Mouse (Mus musculus) adrenal gland, postnatal 36 days (tissue): Measurements from ENCODE around the gene Luc7l2. TPM values are rescaled to one million over a fixed set of nuclear protein-coding genes. Genes with fewer than 3 reads are reported as not detected.
"Not testable (repeated sequence)": the region's sequence is repeated elsewhere in the genome, so short reads cannot be mapped to it uniquely, and the experiment has no call there.

ENCODE experiments used
- DNase-seq, 2 experiments: peaks; one replicate each; pipeline ENCODE4 v3.0.0; 2021; ENCODE audit warnings: mixed read lengths in 1 of 2
- long read RNA-seq, 2 experiments: library from polyadenylated mRNA; stranded (forward); transcript quantifications; one replicate each; pipeline ENCODE4 v2.0.0; 2021; ENCODE audit warnings: borderline sequencing depth in 2 of 2
- total RNA-seq, 2 experiments: library from RNA; stranded (reverse); gene quantifications; 2 replicates each; pipeline ENCODE4 v1.2.3; 2021

Gene Luc7l2
- 100 to 1,000 TPM; 148 to 156 TPM for total RNA-seq
- long read RNA-seq, experiment 1, full-length matches to known transcripts = 17 of 44 reads
- long read RNA-seq, experiment 1, partial matches to known transcripts = 13 of 44 reads
- long read RNA-seq, experiment 1, other reads (novel, unspliced or antisense) = 14 of 44 reads
- long read RNA-seq, experiment 2, full-length matches to known transcripts = 3 of 12 reads
- long read RNA-seq, experiment 2, partial matches to known transcripts = 5 of 12 reads
- long read RNA-seq, experiment 2, other reads (novel, unspliced or antisense) = 4 of 12 reads

DNA sequence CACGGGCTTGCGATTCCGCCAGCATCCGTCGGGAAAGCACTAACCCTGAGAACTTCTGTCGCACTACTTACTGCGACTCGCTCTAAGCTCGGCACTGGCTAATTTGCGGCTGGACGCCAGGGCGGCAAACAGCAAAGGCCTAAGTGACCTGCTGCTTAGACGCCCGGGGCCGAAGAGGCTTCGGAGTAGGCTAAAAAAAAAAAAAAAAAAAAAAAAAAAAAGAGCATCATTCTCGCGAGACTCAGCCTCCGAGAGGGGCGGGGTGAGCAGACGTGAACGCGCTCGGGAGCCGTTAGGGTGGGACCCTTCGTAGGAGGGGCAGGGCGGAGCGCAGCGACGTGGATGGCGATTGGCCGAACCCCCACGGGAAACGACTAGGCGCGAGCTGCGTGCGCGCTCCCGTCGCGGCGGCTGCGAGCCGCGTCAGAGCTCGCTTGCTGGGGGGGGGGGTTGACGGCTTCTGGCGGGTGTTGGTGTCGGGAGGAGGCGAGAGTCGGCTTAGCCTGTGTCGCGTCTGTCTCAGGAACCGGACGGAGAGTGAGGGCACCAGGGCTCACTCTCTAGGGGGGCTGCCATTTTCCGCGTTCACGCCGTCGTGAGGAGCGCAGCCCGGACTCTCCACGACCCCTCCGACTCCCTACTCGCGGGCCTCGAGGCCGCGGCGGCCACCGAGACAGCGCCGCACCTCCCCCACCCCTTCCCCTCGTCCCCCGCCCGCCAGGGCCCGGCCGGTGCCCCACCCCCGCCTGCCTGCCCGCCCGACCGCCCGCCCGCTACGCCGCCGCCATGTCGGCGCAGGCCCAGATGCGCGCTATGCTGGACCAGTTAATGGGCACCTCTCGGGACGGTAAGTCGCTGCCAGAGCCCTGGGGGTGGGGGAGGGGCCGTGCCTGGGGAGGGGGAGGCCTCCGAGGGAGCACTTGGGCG, at the start of gene Luc7l2:
Gene Luc7l2, plus strand, starts transcription at position 273 of the 927 bp plus-strand sequence.
- peak; percentile 97 to 98 for DNase-seq

- no peak for DNase-seq
Observed at GRCm38 (mm10) chr6:38512096-38512495, 39.0 kb upstream of the Luc7l2 start.

- no peak for DNase-seq
Observed at GRCm38 (mm10) chr6:38512830-38513229, 38.3 kb upstream of the Luc7l2 start.

GRCm38 (mm10) chr6:38515201-38515600, 35.9 kb upstream of the Luc7l2 start:
- peak in 1 of 2 experiments; percentile 11 for DNase-seq

DNA sequence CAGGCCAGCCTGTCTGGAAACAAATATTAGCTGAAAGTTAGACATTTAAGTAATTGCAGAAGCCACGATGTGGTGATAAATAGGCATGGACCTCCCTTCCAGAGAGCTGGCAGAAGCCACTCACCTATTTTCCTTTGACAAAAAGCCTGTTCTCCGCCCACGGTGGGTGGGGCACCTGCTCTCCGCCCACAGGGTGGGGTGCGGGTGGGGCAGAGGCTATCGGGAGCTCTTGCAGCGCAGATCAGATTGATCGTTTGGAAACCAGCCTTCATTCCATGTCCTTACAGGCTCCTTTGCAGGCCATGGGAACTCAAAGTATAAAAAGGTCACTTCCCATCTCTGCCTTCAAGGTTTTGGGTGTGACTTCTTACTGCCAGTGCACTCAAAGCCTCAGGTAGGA, 27.3 kb upstream of the Luc7l2 start:
- DNase-seq = peak in 1 of 2 experiments; percentile 33

- DNase-seq = peak in 1 of 2 experiments; percentile 46
Observed at GRCm38 (mm10) chr6:38531211-38531820, 19.8 kb upstream of the Luc7l2 start.

DNA sequence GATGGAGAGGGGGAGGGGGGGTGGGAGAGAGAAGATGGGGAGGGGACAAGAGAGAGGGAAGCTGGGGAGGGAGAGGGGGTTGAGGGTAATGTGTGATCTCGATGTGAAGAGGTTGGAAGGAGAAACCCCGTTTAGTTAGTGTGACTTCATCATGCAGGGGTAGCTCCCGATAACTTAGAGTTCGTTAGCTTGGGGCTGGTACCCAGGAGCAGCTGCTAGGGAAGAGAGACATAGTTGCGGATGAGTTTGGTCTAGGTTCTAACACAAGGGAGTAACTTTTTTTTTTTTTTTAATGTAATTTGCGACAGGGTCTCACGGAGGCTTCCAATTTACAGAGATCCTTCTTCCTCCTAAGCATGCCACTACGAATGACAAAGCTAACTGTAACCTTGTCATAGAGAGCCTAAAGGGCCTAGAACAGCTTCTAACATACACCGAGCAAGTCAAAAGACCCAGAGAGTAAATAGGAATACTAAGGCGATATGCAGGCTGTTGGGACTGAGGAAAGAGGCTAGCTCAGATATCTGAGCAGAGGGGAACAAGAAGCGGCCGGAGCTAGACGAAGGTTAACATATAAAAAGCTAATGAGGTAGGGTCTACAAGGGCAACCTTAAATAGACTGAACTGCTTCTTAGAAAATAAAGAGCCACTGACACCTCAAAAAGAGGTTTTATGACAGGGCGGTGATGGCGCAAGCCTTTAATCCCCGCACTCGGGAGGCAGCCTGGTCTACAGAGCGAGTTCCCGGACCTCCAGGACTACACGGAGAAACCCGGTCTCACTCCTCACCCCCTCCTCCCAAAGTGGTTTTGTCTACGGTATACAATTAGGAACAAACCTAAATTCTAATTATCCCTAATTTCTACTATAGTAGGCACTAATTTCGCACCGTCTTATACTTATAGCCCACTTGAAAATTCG, 18.4 kb upstream of the Luc7l2 start:
- no peak for DNase-seq

DNA sequence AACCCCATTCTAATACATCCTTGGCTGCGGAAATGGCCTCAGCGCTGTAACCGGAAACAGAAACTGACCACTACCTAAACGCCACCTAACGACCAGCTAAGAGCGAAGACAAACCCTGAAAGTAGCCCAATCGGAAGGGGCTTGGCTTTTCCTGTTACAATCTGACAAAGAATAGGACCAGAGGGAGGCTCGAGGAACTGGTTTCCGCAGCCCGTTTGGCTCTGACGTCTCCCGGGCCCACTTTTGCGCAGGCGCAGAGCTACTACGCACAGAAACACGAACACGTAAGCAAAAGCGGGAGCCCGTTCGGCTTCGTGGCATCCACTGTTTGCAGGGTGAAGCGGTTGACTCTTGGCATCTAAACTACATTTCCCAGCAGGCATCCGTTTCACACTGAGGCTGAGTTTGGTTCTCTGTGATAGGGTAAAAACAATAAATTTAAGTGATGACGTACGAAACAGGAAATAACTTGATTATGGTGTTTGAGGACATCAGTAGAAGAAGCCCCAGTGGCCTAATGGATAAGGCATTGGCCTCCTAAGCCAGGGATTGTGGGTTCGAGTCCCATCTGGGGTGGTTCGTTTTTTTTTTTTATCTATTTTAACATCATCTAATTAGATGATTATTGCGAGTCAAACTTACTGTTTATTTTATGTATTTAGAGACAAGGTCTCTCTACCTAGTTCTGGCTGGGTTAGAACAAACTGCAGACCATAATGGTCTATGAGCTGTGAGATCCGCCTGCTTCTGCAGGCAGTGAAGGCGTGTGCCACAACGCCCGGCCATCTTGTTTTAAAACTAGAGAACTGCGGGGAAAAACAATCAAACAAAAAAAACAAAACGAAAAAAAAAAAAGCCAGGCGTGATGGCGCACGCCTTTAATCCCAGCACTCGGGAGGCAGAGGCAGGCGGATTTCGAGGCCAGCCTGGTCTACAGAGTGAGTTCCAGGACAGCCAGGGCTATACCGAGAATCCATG, 17.4 kb upstream of the Luc7l2 start, which contains the start of gene Fmc1:
Gene Fmc1, plus strand, starts transcription at position 75 of the 978 bp plus-strand sequence.
- DNase-seq = peak; percentile 96 to 97

GRCm38 (mm10) chr6:38534640-38535365, 16.3 kb upstream of the Luc7l2 start:
- peak; percentile 99 for DNase-seq

DNA sequence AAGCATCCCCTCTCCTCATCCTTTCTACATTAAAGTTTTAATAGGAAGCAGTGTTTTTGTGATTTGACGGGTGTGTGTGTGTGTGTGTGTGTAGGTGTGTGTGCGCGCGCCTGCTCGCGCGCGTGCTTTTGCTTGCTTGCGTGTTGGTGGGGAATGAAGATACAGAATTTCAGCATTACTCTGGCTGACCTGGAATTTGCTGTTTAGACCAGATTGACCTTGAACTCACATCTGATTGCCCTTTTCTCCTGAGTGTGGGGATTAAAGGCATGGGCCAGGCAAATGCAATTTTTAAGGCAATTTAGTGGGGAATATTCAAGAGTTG, 15.8 kb upstream of the Luc7l2 start:
- no peak for DNase-seq

DNA sequence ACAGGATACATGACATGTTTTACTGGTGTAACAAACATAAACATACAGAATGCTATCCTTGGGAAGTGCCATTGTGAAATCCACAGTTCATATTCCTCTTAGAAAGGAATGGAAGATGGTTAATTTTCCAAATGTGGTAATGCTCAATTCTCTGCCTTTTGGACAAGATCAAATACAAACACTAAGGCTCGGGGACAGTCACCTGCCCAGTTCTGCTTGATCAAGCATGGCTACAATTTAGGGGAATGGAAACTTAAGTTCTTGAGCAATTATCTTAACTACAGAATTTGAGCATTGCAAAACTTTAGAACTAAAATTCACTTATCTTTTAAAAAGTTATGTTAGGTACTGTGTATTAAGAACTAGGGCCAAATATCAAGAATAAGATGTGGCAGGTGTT, 15.3 kb upstream of the Luc7l2 start:
- DNase-seq = no peak

GRCm38 (mm10) chr6:38544141-38544540, 7.0 kb upstream of the Luc7l2 start:
- DNase-seq = not testable (repeated sequence)

DNA sequence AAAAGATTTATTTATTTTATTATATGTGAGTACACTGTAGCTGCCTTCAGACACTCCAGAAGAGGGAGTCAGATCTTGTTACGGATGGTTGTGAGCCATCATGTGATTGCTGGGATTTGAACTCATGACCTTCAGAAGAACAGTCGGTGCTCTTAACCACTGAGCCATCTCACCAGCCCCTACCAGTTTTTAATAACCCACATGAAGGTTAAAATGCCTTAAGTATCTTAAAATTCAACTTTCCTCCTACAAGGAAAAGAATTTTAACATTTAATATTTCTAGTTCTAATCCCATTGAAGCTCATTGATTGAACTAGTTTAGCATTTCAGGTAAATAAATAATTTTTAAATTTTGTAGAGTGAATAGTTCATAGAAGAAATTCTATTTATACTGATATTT, 4.1 kb upstream of the Luc7l2 start:
- not testable (repeated sequence) for DNase-seq

- DNase-seq = no peak
Observed at GRCm38 (mm10) chr6:38547707-38548106, 3.4 kb upstream of the Luc7l2 start.

DNA sequence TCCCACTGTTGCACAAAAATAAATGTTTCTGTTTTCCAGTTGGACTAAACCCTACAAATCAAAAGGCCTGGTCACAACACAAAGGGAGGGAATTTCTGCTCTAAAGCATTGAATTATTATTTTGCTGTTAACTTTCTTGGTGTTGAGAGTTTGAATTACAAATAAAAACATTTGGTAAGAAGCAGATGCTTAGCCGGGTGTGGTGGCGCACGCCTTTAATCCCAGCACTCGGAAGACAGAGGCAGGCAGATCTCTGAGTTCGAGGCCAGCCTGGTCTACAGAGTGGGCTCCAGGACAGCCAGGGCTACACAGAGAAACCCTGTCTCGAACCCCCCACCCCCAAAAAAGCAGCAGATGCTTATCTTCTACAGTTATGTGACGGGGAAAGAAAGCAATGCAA, 2.5 kb upstream of the Luc7l2 start:
- DNase-seq = not testable (repeated sequence)

DNA sequence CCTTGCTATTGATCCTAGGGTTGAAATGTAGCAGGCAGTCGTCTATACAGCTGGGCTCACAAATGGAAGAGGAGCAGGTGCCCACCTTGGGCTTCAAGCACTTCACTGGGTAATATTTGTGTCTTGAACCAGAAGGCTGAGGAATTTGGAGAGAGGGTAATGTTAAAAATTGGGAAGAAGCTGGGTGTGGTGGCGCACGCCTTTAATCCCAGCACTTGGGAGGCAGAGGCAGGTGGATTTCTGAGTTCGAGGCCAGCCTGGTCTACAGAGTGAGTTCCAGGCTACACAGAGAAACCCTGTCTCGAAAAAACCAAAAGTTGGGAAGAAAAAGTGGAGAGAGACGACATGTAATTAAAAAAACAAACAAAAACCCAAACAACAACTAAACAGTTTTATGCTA, 1.3 kb upstream of the Luc7l2 start:
- DNase-seq = not testable (repeated sequence)

DNA sequence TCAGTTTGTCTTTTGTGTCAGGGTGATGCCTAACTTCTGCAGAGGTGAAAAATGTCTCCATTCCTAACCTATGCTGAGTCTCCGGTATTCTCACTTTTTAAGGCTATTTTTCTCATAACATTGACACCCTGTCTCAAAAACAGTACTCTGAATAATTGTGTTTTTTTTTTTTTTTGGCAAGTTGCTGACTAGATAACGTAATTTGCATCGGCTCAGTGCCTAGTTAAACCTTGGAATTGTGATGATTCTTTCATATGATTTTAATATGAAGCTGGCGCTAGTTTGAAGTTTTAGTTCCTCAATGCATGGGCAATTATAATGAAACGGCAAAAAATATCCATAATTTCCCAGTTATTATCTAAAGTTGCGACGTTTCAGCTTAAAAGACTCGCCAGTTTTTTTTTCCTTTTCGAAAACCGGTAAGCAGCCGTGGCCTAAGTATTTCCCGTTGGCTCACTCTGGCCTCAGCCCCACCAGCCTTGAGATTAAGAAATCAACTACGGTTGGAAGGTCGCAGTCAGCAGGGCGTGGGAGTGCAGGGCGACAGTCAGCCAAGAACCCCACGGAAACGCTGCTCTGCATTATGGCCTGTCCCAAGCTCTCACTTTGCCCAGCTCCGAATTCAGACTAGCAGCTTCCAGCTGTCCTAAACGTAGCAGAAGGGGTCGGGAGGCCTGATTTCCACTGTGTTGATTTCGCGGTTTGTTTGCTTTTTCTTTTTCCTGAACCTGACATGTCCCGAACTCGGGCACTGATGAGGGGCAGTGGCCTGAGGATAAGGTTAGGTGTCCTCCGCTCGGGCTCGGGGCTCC, 678 bp upstream of the Luc7l2 start:
- peak; percentile 81 to 82 for DNase-seq

DNA sequence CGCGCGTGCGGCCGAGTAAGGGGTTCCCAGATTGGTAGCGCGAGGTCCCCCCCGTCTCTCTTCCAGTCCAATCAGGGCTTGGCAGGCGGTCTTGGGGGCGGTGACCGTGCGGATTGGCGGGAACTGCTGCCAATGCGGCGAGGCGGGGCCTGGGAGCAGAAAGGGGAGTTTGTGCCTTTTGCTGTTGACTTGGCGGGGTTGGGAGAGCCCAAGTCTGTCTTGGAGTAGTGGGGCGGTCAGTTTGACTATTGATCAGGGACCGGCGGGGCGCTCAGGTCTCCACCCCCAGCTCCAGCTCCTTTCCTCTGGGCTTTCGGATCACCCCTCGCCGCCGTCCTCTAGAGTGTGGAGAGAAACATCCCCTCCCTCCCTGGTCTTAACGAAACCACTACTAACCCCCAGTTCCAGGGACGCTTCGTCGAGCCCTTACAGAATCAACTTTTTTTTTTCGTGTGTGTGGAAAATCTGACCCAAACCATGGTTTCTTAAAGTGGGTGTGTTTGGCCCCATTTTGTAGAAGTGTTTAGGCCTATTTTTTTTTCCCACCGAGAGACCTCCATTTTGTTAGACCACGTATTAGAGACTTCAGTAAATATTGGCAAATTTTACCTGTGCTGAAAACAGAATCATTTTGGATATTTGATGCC, 978 bp downstream of the Luc7l2 start:
- peak; percentile 99 for DNase-seq
